Mouse (Mus musculus) thymus, postnatal 0 days (tissue): Measurements from ENCODE around the gene Osbp2. TPM values are rescaled to one million over a fixed set of nuclear protein-coding genes. Genes with fewer than 3 reads are reported as not detected.
A peak's percentile ranks its signal among the peaks of the same experiment; 100 is the strongest.

Experiments
- DNase-seq: peaks from one replicate; pipeline ENCODE4 v3.0.0-alpha.2; 2015; ENCODE audit warnings: low spot score
- polyA plus RNA-seq: library from polyadenylated mRNA; unstranded; fragments of >200 nt; fragmentation: Nextera tagmentation; extraction: Ambion mirVana; gene quantifications from 2 replicates; pipeline ENCODE4 v1.2.1, GENCODE M21; 2015

The Osbp2 gene
- polyA plus RNA-seq, 1 experiment from 2014 or later = 0.10 TPM

DNA sequence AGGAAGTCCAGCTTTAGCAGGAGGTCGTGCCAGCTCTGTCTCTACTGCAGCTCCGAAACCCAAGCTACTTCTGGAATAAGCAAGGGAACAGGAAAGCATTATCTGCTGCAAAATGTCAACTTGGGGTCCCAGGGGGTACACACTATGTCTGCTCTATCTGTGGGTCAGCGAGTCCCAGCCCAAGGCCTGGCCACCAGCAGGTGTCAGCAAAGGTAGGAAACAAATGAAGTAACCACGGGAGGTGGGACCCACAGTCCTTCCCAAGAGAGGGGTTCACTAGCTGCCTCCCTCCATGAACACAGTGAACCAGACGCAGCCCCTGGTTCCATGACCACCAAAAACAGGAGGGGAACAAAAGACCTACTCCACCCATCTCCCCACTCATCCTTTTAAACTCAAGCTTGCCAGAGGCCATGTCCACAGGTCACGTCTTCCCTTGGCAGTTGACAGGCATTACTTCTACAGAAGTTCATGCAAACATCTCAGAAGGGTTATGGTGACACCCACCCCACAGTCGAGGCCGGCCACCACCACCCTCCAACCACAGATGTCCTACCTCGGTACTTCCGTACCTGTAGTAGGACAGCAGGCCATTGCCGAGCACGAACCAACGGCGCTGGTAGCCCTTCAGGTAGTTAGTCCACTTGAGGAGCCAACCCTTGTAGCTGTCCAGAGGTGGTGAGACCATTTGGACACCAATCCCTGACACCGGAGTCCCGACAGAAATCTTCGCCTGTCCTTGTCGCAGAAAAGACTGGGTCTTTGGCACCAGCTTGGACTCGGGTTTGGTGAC, 846 bp downstream of the Osbp2 start:
- DNase-seq = no peak

- DNase-seq = no peak
Measured at GRCm38 (mm10) chr11:3860361-3860760, 3.3 kb downstream of the Osbp2 start.

- no peak for DNase-seq
Measured at GRCm38 (mm10) chr11:3859778-3860177, 3.9 kb downstream of the Osbp2 start.

GRCm38 (mm10) chr11:3857902-3858301, 5.8 kb downstream of the Osbp2 start:
- DNase-seq = no peak

GRCm38 (mm10) chr11:3855846-3856245, 7.9 kb downstream of the Osbp2 start:
- DNase-seq = no peak

- DNase-seq = no peak
Measured at GRCm38 (mm10) chr11:3854156-3854555, 9.5 kb downstream of the Osbp2 start.

GRCm38 (mm10) chr11:3853481-3854034, 10.1 kb downstream of the Osbp2 start:
- DNase-seq = no peak

DNA sequence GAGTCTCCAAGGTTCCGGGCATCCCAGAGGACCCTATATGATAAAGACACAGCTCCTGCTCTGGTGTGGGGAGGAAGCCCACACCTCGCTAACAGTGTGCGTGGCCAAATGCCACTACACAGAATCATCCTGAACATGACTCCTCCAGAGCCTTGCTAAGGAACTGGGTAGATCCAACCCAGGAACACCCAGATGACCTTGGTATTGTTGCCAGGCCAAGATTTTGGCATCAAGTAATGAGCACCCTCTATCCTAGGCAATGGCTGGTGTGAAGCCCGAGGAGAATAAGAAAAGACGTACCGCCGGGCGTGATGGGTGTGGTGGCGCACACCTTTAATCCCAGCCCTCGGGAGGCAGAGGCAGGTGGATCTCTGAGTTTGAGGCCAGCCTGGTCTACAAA, 10.7 kb downstream of the Osbp2 start:
- DNase-seq = no peak

DNA sequence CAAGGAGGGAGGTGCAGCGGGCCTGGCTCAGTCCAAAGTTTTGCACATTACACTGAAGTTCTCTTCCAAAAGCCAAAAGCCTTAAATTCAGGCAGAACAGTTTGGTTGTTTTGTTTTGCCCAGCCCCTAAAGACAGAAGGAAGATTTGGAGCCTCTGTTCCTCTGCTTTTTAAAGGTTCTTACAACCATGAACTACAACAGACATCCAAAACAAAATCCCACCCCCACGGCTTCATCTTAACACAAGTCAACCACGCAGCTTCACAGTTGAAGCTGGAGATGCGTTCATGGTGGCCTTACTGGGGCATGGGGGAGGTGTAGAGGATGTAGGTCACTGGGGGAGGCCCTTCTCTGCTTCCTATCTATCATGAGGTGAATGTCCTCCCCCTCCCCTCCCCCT, 11.8 kb downstream of the Osbp2 start:
- DNase-seq = no peak

DNA sequence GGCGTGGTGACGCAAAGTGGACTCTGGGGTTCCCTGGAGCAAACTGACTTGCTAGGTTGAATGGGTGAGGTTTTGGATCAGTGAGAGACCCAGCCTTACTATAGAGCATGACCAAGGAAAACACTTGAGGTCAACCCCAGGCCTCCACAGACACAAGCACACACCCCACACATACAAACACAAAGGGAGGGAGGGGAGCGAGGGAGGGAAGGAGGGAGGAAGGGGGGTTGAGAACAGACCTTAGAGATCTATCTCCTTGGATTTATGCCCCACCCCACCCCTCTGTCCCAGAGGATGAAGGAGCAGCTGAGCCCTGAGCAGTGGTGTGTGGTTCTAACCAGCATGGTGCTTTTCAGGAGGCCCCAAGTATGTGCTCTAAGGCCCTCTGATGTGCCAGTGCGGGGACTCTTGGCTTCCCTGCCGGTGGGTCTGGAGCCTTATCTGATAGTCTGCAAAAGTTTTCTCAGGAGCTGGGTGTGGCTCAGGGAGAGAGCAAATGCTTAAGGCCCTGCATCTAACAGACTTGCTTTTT, 12.9 kb downstream of the Osbp2 start:
- DNase-seq = no peak

DNA sequence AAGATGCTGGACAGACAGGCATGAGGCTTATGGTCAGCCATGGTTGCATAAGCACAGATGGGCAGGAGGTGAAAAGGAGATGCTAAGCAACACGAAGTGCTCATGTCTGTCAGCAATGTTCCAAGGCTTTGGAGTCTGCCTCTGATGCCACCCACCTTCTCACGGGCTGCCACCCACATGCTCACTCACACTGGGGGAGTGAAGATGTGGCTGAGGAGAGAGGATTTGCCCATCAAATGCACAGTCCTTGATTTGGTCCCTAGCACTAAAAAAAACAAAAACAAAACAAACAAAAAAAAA, 13.4 kb downstream of the Osbp2 start:
- DNase-seq = no peak

GRCm38 (mm10) chr11:3849469-3850314, 14.0 kb downstream of the Osbp2 start:
- DNase-seq = no peak

GRCm38 (mm10) chr11:3846351-3846750, 17.4 kb downstream of the Osbp2 start:
- DNase-seq = no peak

DNA sequence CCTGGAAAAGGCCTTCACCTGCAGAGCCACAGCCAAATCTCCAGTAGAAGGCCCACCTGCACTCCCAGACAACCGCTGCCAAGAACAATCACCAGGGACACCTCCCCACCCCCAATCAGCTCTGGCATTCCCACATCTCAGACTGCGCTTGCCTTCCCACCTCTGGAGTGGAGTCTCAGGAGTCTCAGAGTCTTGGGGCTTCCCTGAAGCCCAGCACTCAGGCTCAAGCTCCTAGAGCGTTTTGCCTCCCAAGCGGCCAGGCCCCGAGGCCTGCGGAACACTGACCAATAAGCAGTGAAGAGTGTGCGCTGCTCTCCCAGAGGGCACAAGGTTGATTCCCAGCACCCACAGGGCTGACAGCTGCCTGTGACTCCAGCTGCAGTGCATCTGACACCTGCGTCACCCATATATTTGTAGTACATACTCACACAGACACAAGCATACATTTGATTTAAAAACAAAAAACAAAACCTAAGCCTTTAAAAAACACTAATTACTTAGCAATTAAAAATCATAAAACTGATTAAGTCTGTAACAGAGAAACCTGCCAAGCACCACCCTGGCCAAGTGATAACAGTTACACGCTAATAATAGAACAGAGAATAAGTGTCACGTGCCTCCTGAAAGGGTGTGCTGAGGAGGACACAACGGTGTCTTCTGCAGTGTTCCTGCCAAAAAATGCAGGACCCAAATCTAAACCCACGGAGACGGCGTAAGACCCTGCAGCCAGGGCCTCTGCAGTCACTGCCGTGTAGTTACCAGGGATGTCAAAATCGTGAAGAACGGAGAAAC, 19.6 kb downstream of the Osbp2 start:
- no peak for DNase-seq

DNA sequence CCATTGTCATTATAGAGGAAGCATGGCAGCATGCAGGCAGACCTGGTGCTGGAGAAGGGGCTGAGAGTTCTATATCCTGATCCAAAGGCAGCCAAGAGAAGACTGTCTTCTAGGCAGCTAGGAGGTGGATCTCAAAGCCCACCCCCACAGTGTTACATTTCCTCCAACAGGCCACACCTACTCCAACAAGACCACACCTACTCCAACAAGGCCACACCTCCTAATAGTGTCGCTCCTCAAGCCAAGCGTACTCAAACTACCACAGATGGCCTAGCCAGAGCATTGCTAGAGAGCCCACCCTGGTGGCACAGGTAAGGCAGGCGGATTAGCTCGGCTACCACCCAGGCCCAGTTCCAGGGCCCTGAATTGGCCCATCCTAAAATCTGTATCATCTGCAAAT, 28.4 kb downstream of the Osbp2 start:
- DNase-seq = no peak

- DNase-seq = peak; percentile 34
Measured at GRCm38 (mm10) chr11:3834421-3835098, 29.1 kb downstream of the Osbp2 start.

GRCm38 (mm10) chr11:3833544-3834420, 29.9 kb downstream of the Osbp2 start:
- no peak for DNase-seq

- DNase-seq = peak; percentile 10
Measured at GRCm38 (mm10) chr11:3832193-3832901, 31.4 kb downstream of the Osbp2 start.

GRCm38 (mm10) chr11:3829736-3830135, 34.0 kb downstream of the Osbp2 start:
- DNase-seq = no peak
